Mouse (Mus musculus) hindbrain, embryonic 10.5 days (tissue): ENCODE measurements around the gene Olfr575. TPM values are rescaled to one million over a fixed set of nuclear protein-coding genes. Genes with fewer than 3 reads are reported as not detected.

ENCODE experiments used
- DNase-seq: peaks from one replicate; pipeline ENCODE4 v3.0.0-alpha.2; 2017; ENCODE audit warnings: low spot score
- H3K27ac ChIP-seq: fragments of 300-500 bp; sonication (generic); 2 replicates; pipeline ENCODE4 v1.5.1; 2016; ENCODE audit warnings: mild to moderate bottlenecking, moderate library complexity
- H3K27me3 ChIP-seq: fragments of 300-500 bp; sonication (generic); 2 replicates; pipeline ENCODE4 v1.6.1; 2016; ENCODE audit warnings: mild to moderate bottlenecking; ENCODE audit not compliant: poor library complexity, insufficient read depth, severe bottlenecking
- H3K36me3 ChIP-seq: fragments of 300-500 bp; sonication (generic); 2 replicates; pipeline ENCODE4 v1.6.1; 2016; ENCODE audit warnings: mild to moderate bottlenecking, moderate library complexity
- H3K4me1 ChIP-seq: fragments of 300-500 bp; sonication (generic); replicated peaks from 2 replicates; pipeline ENCODE4 v1.6.1; 2016; ENCODE audit warnings: mild to moderate bottlenecking
- H3K4me3 ChIP-seq: fragments of 300-500 bp; sonication (generic); 2 replicates; pipeline ENCODE4 v1.5.1; 2016; ENCODE audit warnings: mild to moderate bottlenecking, moderate library complexity
- H3K9me3 ChIP-seq: fragments of 300-500 bp; sonication (generic); 2 replicates; pipeline ENCODE4 v1.6.1; 2016; ENCODE audit warnings: mild to moderate bottlenecking, moderate library complexity
- WGBS: fragments of 180-500 bp; shearing (Covaris S2); methylation state at CpG from one replicate; pipeline ENCODE4 v1.1.7; 2016; 5-methylcytosine and 5-hydroxymethylcytosine counted together
- polyA plus RNA-seq: library from polyadenylated mRNA; unstranded; fragments of >200 nt; fragmentation: Nextera tagmentation; extraction: Ambion mirVana; gene quantifications from 2 replicates; pipeline ENCODE4 v1.2.1, GENCODE M21; 2016

Gene Olfr575
- not detected in 2 replicates for polyA plus RNA-seq

DNA sequence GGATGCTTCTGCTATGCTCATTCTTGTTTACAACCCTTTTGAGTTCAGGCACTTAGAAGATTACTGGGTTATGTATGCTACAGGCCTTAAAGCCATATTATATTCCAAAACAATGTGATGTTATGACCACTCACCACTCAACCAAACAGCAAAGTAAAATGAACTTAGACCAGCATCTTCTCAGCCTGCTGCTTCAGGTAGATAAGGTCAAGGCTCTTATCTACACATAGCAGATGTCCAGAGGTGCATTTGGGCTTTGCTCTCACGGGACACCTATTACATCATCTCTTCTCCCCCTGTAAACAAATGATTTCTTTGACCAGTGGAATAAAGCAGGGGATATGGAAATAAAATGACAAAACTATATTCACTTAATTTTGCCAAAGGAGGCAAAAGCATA is at the start of gene Olfr575:
Gene Olfr575, minus strand, starts transcription at position 183 of the 400 bp plus-strand sequence.
- no peaks in the 10 kb centered on the region for H3K4me1 ChIP-seq
- WGBS = 72% methylated on average over 1 of the region's 1 CpGs
- H3K36me3 ChIP-seq = no peaks in the 10 kb centered on the region
- no peaks in the 10 kb centered on the region for H3K27me3 ChIP-seq
- H3K4me3 ChIP-seq = no peak within 1 kb of the TSS
- no peak within 1 kb of the TSS for H3K27ac ChIP-seq
- H3K9me3 ChIP-seq = no peaks in the 10 kb centered on the region
- DNase-seq = no peak

- no peak for DNase-seq
- H3K4me1 ChIP-seq = no peaks in the 10 kb centered on the region
- WGBS = 73% methylated on average over 3 of the region's 3 CpGs
- H3K27me3 ChIP-seq = no peaks in the 10 kb centered on the region
- H3K27ac ChIP-seq = no peak within 1 kb of the TSS
- no peaks in the 10 kb centered on the region for H3K9me3 ChIP-seq
- H3K36me3 ChIP-seq = no peaks in the 10 kb centered on the region
- no peak within 1 kb of the TSS for H3K4me3 ChIP-seq
Measured at GRCm38 (mm10) chr7:102989224-102989623, 30.6 kb upstream of the Olfr575 start, which contains the start of gene Olfr578. Olfr578 (minus strand) TSS chr7:102989324.

DNA sequence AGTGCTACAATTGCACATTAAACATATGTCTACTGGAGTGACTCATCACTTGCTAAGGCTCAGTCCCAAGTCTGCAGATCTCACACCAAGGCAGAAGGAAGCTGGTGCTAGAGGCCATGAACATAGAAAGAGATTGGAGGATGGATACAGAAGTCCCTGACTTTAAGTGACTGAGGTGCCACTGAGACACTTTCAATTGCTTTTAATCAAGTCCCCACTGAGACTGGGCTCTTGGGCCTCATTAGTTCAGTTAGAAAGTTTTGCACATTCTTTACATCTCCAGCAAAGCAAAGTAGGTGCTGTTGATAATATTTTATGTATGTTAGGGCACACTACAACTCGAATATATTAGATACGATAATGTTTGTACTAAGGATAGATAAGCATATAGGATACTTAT is 17.3 kb upstream of the Olfr575 start, which contains the start of gene Olfr577:
Gene Olfr577, minus strand, starts transcription at position 101 of the 400 bp plus-strand sequence.
- Histone ChIP-seq H3K27me3 (no peaks in the 10 kb centered on the region), H3K4me1 (no peaks in the 10 kb centered on the region), H3K36me3 (no peaks in the 10 kb centered on the region), H3K27ac (no peak within 1 kb of the TSS), H3K4me3 (no peak within 1 kb of the TSS), H3K9me3 (no peaks in the 10 kb centered on the region)
- WGBS = 85% methylated on average over 2 of the region's 2 CpGs
- DNase-seq = no peak

GRCm38 (mm10) chr7:102974399-102974798 is 15.8 kb upstream of the Olfr575 start:
- WGBS = 57% methylated on average over 1 of the region's 1 CpGs
- no peaks in the 10 kb centered on the region for H3K27me3 ChIP-seq
- no peak for DNase-seq
- H3K4me3 ChIP-seq = no peak overlapping the region
- no peaks in the 10 kb centered on the region for H3K36me3 ChIP-seq
- no peaks in the 10 kb centered on the region for H3K9me3 ChIP-seq
- H3K27ac ChIP-seq = no peak overlapping the region
- no peaks in the 10 kb centered on the region for H3K4me1 ChIP-seq

- H3K27me3 ChIP-seq = no peaks in the 10 kb centered on the region
- no peak within 1 kb of the TSS for H3K27ac ChIP-seq
- H3K36me3 ChIP-seq = no peaks in the 10 kb centered on the region
- 49% methylated on average over 2 of the region's 2 CpGs for WGBS
- DNase-seq = no peak
- no peaks in the 10 kb centered on the region for H3K4me1 ChIP-seq
- no peaks in the 10 kb centered on the region for H3K9me3 ChIP-seq
- no peak within 1 kb of the TSS for H3K4me3 ChIP-seq
Measured at GRCm38 (mm10) chr7:102962360-102962759, 3.8 kb upstream of the Olfr575 start, which contains the start of gene Olfr576. Olfr576 (plus strand) TSS chr7:102962660.

- Histone ChIP-seq H3K4me3 (no peak overlapping the region), H3K9me3 (no peaks in the 10 kb centered on the region), H3K4me1 (no peaks in the 10 kb centered on the region), H3K36me3 (no peaks in the 10 kb centered on the region), H3K27me3 (no peaks in the 10 kb centered on the region), H3K27ac (no peak overlapping the region)
- DNase-seq = no peak
- 84% methylated on average over 3 of the region's 3 CpGs for WGBS
Measured at GRCm38 (mm10) chr7:102958137-102958536, 438 bp downstream of the Olfr575 start.

- WGBS = 90% methylated on average over 1 of the region's 1 CpGs
- no peak overlapping the region for H3K27ac ChIP-seq
- no peaks in the 10 kb centered on the region for H3K27me3 ChIP-seq
- no peak for DNase-seq
- H3K4me1 ChIP-seq = no peaks in the 10 kb centered on the region
- H3K4me3 ChIP-seq = no peak overlapping the region
- no peaks in the 10 kb centered on the region for H3K9me3 ChIP-seq
- H3K36me3 ChIP-seq = no peaks in the 10 kb centered on the region
Measured at GRCm38 (mm10) chr7:102950732-102951131, 7.8 kb downstream of the Olfr575 start.

DNA sequence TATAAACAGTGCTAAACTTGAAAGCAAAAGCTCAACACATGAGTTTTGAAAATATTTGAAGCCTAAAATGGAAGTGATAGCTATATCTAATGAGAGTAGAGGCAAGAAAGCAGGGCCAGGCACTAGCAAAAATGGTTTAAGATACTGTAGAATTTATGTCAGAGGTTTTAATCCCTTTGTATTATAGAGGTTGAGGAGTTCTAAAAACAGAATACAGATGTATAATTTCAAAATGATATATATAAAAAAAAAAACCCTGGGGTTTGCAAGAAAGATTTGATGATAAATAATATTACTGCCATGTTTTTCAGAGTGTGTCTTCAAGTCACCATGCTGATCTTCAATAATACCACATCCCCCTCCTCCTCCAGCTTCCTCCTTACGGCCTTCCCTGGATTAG is 10.4 kb downstream of the Olfr575 start, which contains the start of gene Olfr574:
Gene Olfr574, plus strand, starts transcription at position 301 of the 400 bp plus-strand sequence.
- Histone ChIP-seq H3K36me3 (no peaks in the 10 kb centered on the region), H3K4me3 (no peak within 1 kb of the TSS), H3K9me3 (no peaks in the 10 kb centered on the region), H3K4me1 (no peaks in the 10 kb centered on the region), H3K27me3 (no peaks in the 10 kb centered on the region), H3K27ac (no peak within 1 kb of the TSS)
- DNase-seq = no peak
- 88% methylated on average over 1 of the region's 1 CpGs for WGBS

- Histone ChIP-seq H3K4me3 (no peak overlapping the region), H3K9me3 (no peaks in the 10 kb centered on the region), H3K27ac (no peak overlapping the region), H3K36me3 (no peaks in the 10 kb centered on the region), H3K4me1 (no peaks in the 10 kb centered on the region), H3K27me3 (no peaks in the 10 kb centered on the region)
- 93% methylated on average over 1 of the region's 1 CpGs for WGBS
- no peak for DNase-seq
Measured at GRCm38 (mm10) chr7:102943417-102943816, 15.2 kb downstream of the Olfr575 start.

- WGBS = 90% methylated on average over 2 of the region's 2 CpGs
- DNase-seq = no peak
- H3K27me3 ChIP-seq = no peaks in the 10 kb centered on the region
Measured at GRCm38 (mm10) chr7:102942475-102942874, 16.1 kb downstream of the Olfr575 start, which contains the start of gene Olfr573-ps1. Olfr573-ps1 (minus strand) TSS chr7:102942575.

DNA sequence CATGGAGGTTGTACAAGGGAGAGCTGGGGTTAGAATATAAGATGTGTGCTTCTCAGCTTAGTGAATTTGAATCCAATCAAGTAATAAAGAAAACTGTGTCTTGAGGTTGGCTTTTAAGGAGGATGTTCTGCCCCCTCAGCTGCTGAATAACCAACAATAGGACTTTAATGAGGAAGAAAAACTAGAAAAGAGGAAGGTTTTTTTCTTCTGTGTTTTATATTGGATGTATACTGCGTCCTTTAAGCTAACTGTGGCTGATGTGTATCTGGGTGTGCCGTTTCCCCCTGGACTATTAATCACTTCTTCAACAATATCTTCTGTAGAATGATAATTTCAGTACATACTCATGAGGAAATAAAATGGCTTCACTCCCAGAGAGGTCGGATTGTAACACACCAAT is 31.5 kb downstream of the Olfr575 start:
- H3K9me3 ChIP-seq = no peaks in the 10 kb centered on the region
- no peaks in the 10 kb centered on the region for H3K4me1 ChIP-seq
- no peak for DNase-seq
- H3K27ac ChIP-seq = no peak overlapping the region
- H3K36me3 ChIP-seq = no peaks in the 10 kb centered on the region
- 76% methylated on average over 3 of the region's 3 CpGs for WGBS
- H3K4me3 ChIP-seq = no peak overlapping the region
- no peaks in the 10 kb centered on the region for H3K27me3 ChIP-seq

More at GRCm38 (mm10) chr7:102942475-102942874, 16.1 kb downstream of the Olfr575 start, which contains the start of gene Olfr573-ps1:
- H3K36me3 ChIP-seq = no peaks in the 10 kb centered on the region
- H3K27ac ChIP-seq = no peak within 1 kb of the TSS
- H3K4me3 ChIP-seq = no peak within 1 kb of the TSS
- H3K4me1 ChIP-seq = no peaks in the 10 kb centered on the region
- no peaks in the 10 kb centered on the region for H3K9me3 ChIP-seq

GRCm38 (mm10) chr7:102924109-102924508 is 34.5 kb downstream of the Olfr575 start, which contains the start of gene Olfr572:
Olfr572 (plus strand) TSS chr7:102924409.
- WGBS = 69% methylated on average over 1 of the region's 1 CpGs
- no peaks in the 10 kb centered on the region for H3K27me3 ChIP-seq

GRCm38 (mm10) chr7:102919632-102920031 is 38.9 kb downstream of the Olfr575 start:
- H3K27ac ChIP-seq = no peak overlapping the region
- no peaks in the 10 kb centered on the region for H3K4me1 ChIP-seq
- no peaks in the 10 kb centered on the region for H3K9me3 ChIP-seq
- H3K36me3 ChIP-seq = no peaks in the 10 kb centered on the region
- DNase-seq = no peak
- WGBS = 18% methylated on average over 1 of the region's 1 CpGs
- H3K4me3 ChIP-seq = no peak overlapping the region
- no peaks in the 10 kb centered on the region for H3K27me3 ChIP-seq

More at GRCm38 (mm10) chr7:102924109-102924508, 34.5 kb downstream of the Olfr575 start, which contains the start of gene Olfr572:
- DNase-seq = no peak
- H3K4me1 ChIP-seq = no peaks in the 10 kb centered on the region
- H3K9me3 ChIP-seq = no peaks in the 10 kb centered on the region
- H3K36me3 ChIP-seq = no peaks in the 10 kb centered on the region
- H3K4me3 ChIP-seq = no peak within 1 kb of the TSS
- no peak within 1 kb of the TSS for H3K27ac ChIP-seq
